Mouse (Mus musculus): ENCODE measurements around the gene Pou6f1. TPM values are rescaled to one million over a fixed set of nuclear protein-coding genes. Genes with fewer than 3 reads are reported as not detected.
"Not testable (repeated sequence)": the region's sequence is repeated elsewhere in the genome, so short reads cannot be mapped to it uniquely, and the experiment has no call there.

Pou6f1 gene
- total RNA-seq (2022) = 100 to 1,000 TPM; 119 to 151 (median 133) TPM

DNA sequence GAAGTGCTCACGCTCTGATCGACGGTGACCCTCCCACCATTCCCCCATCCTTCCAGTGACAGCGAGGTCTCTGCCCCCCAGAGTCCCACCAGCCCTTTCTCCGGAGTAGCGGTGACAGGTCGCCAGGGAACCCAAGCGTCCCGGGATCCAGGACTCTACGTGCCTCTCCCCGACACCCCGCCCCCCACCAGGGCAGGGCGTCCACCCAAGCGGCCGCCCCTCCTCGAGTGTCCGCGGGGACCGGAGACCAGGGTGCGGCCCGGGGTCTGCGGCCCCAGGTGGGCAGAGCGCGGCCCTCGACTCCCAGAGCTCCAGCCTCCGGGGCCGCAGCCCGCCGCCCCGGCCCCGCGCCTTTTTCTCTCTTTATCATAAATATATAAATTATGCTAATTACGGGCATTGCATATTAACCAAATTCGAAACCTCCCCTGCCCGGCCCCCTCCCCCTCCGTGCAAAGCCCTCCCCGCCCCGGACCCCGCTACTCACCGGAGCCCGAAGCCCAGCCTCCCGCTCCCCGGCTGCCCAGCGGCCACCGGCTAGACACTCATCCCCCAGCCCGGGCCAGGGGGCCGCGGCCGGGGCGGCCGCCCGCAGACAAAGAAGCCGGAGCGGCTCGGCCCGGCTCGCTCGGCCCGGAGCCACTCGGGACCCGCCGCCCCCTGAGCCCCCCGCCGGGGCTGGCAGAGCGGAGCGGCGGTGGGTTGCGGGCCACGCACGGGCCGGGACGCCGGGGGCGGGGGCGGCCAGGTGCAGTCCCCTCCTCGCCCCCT lies at the start of gene Pou6f1:
Gene Pou6f1, minus strand, starts transcription at position 709 of the 771 bp plus-strand sequence.
- DNase-seq (ENCODE audit: low spot score in 2 of 2) = no peak

DNA sequence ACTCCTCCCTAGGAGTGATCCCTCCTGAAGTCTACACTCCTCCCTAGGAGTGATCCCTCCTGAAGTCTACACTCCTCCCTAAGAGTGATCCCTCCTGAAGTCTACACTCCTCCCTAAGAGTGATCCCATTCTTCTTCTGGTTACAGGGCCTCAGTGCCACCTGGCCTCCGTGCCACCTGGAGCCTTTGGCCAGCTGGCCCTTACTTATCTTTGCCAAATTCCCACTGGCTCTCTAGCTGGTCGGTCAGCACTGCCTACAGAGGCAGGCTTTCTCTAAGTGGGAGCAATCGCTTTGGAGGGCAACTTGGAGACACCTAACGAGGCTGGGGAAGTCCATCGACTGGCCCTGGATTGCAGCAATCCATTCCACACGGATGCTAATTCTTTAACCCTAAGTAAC lies 46.4 kb upstream of the Pou6f1 start:
- DNase-seq (ENCODE audit: low spot score in 2 of 2) = no peak

DNA sequence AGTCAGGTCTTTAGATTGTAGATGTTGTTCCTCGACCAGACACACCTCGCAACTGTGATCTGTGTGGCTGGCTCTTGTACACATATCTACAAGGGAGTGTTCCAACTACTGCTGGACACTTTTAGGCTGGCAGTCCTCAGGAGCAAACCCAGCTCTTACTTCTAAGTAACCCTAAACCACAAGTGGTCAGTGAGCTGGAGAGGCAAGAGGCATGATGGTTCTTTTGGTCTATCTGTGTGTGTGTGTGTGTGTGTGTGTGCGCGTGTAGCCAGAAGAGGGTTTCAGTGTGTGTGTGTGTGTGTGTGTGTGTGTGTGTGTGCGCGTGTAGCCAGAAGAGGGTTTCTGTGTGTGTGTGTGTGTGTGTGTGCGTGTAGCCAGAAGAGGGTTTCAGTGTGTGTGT lies 42.7 kb upstream of the Pou6f1 start:
- DNase-seq (ENCODE audit: low spot score in 2 of 2) = no peak

DNA sequence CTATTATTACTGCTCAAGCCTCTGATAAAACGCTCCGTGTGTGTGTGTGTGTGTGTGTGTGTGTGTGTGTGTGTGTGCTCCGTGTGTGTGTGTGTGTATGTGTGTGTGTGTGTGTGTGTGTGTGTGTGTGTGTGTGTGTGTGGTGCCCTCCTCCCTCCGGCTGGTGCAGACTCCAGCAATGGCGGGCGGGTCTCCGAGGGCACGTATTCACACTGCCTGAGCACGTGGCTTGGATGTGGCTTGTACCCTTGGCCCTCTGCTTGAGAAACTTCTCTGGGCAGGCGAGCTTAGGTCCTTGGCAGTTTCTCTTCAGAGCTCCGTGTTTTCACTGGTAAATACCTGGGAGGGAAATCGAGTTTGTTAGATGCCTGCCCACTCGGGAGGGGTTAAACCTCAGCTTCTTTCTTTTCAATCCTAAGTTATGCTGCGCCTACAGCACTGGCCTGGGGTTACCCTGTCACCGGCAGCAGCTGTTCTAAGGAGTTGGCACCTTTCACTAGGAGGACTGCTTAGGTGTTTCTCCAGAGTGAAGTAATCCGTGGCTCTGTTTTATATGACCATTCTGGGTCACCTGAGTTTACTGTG lies 41.5 kb upstream of the Pou6f1 start:
- DNase-seq (ENCODE audit: low spot score in 2 of 2) = no peak

DNA sequence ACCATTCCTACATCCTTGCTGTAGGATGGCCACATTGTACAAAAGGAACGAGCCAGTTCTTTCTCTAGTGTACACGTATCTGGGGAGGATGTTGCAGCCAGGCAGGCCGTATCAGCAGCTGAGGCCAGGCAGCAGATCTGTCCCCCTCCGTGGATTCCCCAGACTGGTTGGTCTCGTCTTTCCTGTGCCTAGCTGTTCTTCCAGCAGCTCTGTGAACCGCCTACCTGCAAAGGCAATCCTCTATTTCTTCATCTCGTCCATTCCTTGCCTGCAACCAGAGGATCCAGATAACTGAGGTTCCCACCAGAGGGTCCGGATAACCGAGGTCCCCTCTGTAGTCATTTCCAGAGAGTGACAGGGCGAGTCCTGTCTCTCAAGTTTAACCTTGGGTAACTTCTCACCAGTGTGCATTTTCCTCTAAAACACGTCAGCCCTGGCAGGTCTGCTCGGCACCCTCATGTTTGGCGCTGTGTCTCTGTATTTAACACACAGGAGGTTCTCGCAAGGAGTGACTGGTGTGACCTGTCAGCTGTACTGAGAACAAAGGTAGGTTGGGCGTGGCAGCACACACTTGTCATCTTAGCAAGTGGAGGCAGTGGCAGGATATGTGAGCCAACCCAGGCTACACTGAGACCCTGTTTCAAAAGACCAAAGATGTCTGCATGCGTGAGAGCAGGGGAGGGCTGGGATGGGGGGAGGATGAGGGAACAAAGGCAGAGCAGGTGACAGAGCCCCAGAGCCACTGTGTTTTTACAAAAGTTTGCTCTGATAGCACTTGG lies 40.4 kb upstream of the Pou6f1 start:
- no peak for DNase-seq (ENCODE audit: low spot score in 2 of 2)

DNA sequence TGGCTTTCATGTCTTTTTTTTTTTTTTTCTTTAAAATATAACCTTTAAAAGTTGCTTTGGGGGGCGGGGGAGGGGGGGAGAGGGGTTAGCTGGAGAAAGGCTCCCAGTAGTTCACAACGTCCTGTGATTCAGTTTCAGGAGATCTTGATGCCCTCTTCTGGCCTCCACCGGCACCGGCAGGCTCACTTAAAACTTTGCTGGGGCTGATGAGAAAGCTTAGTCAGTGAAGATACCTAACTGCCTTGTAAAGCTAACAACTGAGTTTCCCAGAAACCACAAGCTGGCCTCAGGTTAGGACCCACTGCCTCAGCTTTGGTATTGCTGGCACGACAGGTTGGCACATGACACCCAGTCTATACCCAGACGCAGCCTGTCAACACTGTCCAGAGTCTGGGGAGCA lies 37.9 kb upstream of the Pou6f1 start:
- no peak for DNase-seq (ENCODE audit: low spot score in 2 of 2)

DNA sequence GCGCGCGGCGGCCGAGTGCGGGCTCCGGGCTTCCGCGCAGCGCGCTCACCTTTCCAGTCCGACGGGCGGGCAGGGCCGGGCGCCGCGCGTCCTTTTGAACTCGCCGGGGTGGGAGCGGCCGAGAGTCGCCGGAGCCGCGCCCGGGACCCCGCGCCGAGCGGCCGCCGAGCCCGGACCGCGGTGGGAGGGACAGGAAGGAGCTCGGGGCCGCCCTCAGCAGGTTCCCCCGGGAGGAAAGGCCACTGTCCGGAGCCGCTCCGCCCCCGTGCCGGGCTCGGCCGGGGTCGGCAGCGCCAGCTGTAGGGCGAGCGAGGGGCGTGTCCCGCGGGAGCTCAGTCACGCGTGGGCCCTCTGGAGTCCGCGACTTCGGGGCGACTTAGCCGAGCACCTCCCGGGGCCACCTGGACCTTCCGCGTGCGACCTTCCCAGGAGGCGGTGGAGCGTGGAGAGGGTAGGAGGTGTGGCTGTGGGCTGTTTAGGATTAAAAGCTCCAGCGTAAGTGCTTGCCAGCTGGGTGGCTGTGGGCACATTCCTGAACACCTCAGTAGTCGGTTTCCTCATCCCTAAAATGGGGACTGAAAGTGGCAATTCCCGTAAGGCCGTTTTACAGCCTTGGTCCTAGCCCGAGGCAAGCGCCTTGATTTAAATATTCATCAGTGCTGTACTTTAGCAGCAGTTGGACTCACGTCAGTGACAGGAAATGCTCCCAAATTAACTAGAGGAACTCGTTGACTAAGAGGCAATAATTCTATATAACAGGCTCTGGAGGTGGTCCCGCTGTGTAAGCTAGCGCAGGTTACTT lies 37.1 kb upstream of the Pou6f1 start, which contains the start of gene Smagp:
Gene Smagp, minus strand, starts transcription at position 241 of the 802 bp plus-strand sequence.
- no peak for DNase-seq (ENCODE audit: low spot score in 2 of 2)

DNA sequence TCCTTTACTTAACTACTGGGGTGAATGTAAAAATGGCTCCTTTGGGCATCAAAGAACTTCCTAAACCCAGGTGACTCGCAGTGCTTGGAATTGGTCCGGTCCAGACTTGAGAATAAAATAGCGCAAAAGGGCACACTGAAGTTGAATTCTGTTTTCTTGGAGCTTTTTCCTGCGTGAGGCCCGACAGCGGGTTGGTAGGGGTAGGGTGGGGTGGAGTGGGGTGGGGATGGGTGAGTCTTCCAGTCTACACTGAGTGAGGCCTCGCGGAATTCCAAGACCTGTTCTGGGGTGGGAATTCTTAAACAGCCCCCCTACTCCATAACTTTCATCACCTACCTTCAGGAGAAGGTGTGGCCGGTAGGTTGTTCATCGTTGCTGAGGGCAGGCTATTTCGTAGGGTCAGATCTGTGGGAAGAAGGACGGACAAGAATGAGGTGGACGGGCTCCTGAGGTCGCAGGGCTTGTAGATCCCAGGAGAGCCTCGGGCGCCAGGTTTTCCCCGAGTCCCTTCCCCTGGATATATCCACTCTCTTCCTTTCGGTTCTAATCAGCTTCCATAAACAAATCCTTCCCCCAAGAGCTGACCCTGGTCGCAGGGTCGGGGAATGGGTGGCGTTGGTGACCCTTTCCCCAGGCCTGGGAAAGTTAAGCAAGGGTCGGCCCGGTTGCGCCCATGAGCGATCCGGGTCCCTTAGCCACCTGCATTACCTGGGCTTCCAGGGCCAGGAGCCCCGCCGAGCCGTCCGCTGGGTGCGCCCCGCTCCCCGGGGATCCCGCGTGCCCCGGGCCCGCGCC lies 36.3 kb upstream of the Pou6f1 start:
- no peak for DNase-seq (ENCODE audit: low spot score in 2 of 2)

DNA sequence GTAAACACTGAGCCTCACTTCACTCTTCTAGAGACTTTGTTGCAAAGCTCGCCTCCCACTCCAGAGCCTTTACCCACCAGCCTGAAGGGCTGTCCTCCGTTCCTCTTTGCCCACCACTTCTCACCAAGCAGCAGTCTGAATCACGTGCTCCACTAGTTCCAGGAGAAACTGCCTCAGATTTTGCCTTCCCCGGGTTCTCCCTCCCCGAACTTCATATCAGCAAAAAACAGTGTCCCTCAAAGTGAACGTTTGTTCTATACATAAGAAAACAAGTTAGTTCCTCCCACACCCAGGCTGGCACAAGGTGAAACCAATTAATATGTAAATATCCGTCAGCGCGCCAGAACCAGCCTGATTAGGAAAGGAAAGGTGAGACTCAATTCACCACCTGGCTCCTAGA lies 35.5 kb upstream of the Pou6f1 start:
- no peak for DNase-seq (ENCODE audit: low spot score in 2 of 2)

DNA sequence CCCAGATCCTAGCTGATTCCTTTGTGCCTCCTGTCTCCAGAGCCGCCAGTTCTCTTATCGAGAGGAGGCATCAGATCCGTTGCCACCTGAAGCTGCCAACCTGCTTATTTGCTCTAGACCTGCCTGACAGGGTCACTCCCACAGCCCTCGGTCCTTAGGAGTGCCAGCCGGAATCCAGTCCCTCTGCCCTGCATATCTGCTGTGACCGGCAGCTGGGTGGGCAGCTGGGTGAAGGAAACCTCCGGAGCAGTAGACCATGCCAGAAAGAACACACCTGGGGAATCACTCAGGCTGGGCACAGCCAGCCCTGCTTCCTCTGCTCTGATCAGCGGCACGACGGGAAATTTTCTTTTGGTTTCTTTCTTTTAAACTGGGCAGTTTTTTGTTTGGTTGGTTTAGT lies 33.6 kb upstream of the Pou6f1 start:
- no peak for DNase-seq (ENCODE audit: low spot score in 2 of 2)

DNA sequence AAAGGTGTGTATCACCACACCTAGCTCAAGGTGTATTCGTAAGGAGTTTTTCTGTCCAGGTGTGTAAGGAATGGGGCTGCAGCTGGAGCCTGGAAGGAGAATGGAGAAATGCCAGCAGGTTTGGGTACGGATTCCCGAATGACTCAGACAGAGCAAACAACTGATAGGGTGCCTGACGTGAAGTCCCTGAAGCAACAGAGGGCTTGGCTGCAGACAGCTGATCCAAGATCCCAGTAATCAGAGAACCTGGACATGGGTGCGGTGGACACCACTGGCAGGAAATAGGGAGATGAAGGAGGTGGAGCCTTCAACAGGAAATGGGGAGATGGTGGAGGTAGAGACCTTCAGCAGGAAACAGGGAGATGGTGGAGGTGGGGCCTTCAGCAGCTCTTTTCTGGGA lies 32.5 kb upstream of the Pou6f1 start:
- DNase-seq (ENCODE audit: low spot score in 2 of 2) = no peak

DNA sequence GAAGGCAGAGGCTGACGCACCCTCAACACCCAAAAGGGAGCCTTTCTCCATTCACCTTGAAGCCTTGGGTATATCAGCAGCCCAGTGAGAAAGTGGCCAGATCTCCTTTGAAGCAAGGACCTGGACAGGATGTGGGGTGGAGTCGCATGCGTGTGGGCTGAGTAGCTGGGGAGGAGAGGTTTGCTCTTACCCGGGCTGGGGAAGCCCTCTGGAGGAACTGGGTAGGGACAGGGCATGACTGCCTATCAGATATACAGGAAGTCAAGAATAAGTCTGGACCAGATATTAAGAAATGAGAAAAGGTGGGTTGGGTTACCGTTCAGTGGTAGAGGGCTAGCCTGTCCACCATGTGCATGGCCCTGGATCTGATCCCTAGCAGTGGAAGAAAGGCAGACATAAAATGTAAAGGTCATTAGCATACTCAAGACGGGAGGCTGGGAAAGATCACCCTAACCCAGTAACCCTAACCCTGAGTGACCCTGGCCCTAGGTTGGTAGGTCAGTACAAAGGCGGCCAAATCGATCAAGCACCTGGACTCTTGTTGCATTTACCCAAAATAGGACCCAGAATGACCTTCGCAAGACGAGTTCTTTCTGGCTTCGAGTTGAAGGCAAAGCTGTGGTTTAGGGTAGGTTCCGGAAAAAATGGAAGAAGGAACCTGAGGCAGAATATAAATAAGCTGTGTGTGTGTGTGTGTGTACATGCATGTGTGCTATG lies 31.8 kb upstream of the Pou6f1 start:
- DNase-seq (ENCODE audit: low spot score in 2 of 2) = no peak

DNA sequence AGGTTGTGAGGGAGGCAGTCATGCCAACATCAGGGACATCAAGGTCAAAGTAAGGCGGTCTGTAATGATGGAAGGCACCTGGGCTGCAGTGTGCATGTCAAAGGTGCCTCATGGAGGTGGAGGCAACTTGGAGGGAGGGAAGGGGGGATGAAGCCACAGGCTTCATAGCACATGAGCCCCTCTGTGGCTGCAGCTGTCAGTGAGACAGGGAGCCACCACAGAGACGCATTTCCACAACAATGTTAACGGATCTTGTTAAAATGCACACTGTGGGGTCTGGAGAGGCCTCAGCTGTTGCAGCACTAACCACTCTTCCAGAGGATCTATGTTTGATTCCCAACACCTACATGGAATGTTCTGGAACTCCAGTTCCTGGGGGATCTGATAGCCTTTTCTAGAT lies 30.3 kb upstream of the Pou6f1 start:
- DNase-seq (ENCODE audit: low spot score in 2 of 2) = no peak

DNA sequence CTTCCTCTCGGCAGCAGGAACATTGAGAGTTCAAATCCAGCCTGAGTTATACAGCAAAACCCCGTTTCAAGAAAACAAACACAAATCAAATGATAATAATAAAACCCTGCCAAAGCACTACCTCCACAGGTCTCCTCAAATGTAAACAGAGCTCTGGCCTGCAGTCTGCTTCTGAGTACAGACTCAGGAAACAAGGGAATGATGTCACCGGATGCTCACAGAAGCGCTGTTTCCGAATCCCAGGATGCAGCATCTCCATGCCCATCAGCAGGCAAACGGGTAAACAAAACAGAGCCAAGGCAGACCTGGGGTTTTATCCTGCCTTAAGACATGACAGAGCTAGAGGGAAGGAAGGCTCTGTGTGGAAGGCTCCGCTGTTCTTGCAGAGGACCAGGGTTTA lies 29.0 kb upstream of the Pou6f1 start:
- no peak for DNase-seq (ENCODE audit: low spot score in 2 of 2)

DNA sequence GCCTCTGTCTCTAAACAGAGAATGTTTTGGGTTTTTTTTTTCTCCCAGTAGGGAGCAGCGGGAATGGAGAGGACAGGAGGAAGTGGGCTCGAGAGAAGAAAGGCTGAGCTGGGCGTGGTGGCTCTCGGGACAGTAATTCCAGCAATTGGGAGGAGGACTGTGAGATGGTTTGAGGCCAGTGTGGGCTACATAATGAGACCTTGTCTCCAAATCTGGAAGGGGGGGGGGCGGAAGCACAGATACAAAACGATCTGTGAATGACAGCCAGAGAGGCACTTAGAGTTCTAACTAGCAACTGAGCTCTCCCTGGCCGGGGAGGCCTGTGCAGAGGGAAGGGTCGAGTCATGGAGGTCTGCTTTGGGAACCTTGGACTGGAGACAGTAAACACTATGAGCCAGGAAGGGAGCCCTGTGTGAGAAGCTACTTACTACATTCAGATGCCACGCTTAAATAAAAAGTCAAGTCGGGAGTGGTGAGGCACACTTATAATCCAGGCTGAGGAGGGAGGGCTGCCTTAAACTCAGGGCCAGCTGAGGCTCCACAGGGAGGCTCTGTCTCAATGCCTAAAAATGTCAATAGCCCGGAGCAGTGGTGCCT lies 28.1 kb upstream of the Pou6f1 start:
- DNase-seq (ENCODE audit: low spot score in 2 of 2) = no peak

DNA sequence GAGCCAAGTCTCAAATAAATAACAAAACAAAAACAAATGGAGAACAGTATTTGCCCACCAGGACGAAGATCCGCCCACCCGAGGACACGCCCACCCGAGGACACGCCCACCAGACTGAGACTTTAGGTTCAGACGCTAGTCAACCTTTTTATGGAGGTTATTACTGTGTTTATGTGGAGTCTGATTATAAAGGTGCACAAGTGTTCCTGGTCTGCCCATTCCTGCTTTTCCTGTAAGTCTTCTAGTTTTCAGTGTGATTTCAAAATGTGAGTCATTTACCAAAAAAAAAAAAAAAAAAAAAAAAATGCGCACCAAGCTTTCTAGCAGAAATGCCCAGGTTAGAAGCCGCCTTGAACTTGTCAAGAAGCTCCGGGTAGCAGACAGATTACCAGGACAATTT lies 27.5 kb upstream of the Pou6f1 start:
- no peak for DNase-seq (ENCODE audit: low spot score in 2 of 2)

DNA sequence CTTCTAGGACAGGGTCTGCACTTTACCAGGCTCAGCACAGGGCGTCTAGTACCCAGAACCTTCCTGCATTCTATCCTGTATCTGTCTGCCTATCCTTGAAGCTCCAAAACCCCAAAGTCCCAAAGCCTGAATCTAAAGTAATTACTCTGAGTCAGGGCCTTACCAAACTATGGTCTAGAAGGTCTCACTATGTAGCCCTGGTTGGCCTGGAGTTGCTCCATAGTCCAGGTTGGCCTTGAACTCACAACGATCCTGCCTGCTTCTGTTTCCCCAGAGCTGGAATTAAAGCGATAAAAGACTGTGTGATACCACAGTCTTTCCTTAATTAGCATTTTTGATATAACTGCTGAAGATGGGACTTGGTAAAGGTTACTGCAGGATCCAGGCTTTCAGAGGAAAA lies 24.7 kb upstream of the Pou6f1 start:
- DNase-seq (ENCODE audit: low spot score in 2 of 2) = no peak

DNA sequence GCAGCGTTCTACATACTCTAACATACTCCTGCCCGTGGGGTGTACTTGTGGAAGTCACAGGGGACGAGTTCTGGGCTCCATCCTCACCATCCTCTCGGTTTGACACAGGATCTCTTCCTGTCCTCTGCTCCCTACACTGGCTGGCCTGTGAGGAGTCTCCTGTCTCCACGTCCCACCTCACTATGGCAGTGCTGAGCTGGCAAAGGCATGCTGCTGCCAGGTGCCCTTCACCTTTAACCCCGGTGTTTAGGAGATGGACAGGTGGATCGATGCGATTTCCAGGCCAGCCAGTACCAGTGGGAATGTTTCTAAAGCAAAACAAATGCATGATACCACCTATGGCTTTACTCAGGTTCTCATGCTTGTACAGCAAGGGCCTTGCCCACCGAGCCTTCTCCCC lies 24.0 kb upstream of the Pou6f1 start:
- no peak for DNase-seq (ENCODE audit: low spot score in 2 of 2)

DNA sequence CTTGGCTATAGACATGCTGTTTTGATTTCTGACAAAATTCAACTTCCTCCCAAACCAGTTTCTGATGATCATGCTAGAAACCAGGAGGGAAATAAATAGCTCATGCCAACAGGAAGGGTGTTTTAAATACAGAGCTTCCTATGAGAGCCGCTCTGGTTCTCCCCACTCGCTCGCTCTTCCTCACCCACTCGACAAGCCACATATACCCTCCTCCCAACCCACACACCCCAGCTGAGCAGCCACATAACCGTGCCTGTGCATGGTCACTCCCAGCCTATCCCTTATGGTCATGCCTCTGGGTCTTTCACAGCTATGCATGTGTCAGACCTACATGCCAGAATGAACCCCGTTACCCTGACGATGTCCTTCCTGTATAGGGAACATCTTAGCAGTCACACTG lies 22.4 kb upstream of the Pou6f1 start:
- peak in 1 of 2 experiments; percentile 69 for DNase-seq (ENCODE audit: low spot score in 2 of 2)

DNA sequence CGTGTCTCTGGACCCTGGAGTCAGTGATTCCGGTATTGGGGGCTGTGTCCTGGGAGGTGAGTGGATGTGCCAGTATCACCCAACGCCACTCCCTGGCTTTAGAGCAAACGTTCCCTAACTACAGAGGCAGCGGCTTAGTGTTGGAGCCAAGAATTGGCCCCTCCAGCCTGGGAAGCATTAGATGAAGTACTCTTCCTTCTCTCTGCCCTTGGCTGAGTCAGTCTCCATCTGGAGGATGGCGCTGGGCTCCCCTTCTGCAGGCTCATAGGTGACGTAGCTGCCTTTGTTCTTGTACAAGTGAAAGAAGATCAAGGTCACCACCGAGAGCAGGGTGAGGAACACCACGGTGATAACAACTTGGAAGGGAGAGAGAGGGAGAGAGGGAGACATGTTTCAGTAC lies 21.9 kb upstream of the Pou6f1 start:
- DNase-seq (ENCODE audit: low spot score in 2 of 2) = not testable (repeated sequence)
